Mouse (Mus musculus) embryonic facial prominence, embryonic 10.5 days (tissue): ENCODE measurements around the gene Mta2. TPM values are rescaled to one million over a fixed set of nuclear protein-coding genes. Genes with fewer than 3 reads are reported as not detected.
A peak's percentile ranks its signal among the peaks of the same experiment; 100 is the strongest.

Source experiments
- DNase-seq: peaks from one replicate; pipeline ENCODE4 v3.0.0-alpha.2; 2017; ENCODE audit warnings: low spot score
- H3K27ac ChIP-seq: fragments of 300-500 bp; sonication (generic); replicated peaks from 2 replicates; pipeline ENCODE4 v1.5.1; 2016; ENCODE audit warnings: mild to moderate bottlenecking
- H3K27me3 ChIP-seq: fragments of 300-500 bp; sonication (generic); replicated peaks from 2 replicates; pipeline ENCODE4 v1.6.1; 2016; ENCODE audit warnings: low read depth, mild to moderate bottlenecking; ENCODE audit not compliant: poor library complexity, severe bottlenecking
- H3K36me3 ChIP-seq: fragments of 300-500 bp; sonication (generic); replicated peaks from 2 replicates; pipeline ENCODE4 v1.6.1; 2016; ENCODE audit warnings: mild to moderate bottlenecking, moderate library complexity
- H3K4me1 ChIP-seq: fragments of 300-500 bp; sonication (generic); 2 replicates; pipeline ENCODE4 v1.6.1; 2016
- H3K4me3 ChIP-seq: fragments of 300-500 bp; sonication (generic); 2 replicates; pipeline ENCODE4 v1.5.1; 2016; ENCODE audit warnings: mild to moderate bottlenecking, moderate library complexity
- H3K9me3 ChIP-seq: fragments of 300-500 bp; sonication (generic); 2 replicates; pipeline ENCODE4 v1.6.1; 2016; ENCODE audit warnings: mild to moderate bottlenecking
- WGBS: fragments of 180-500 bp; shearing (Covaris S2); methylation state at CpG from one replicate; pipeline ENCODE4 v1.1.7; 2016; 5-methylcytosine and 5-hydroxymethylcytosine counted together
- polyA plus RNA-seq: library from polyadenylated mRNA; unstranded; fragments of >200 nt; fragmentation: Nextera tagmentation; extraction: Ambion mirVana; gene quantifications from 2 replicates; pipeline ENCODE4 v1.2.1, GENCODE M21; 2016

Gene Mta2
- polyA plus RNA-seq, 1 experiment from 2014 or later: 212 TPM

- Histone ChIP-seq H3K27me3 (no peaks in the 10 kb centered on the region), H3K36me3 (peaks cover 53% of the 10 kb centered on the region), H3K9me3 (no peaks in the 10 kb centered on the region), H3K4me3 (no peak overlapping the region), H3K27ac (no peak overlapping the region), H3K4me1 (peaks cover 30% of the 10 kb centered on the region)
- 77% methylated on average over 2 of the region's 2 CpGs for WGBS
- DNase-seq: no peak
These were observed 39.9 kb downstream of the Mta2 start for GRCm38 (mm10) chr19:8981450-8982168.

- Histone ChIP-seq H3K4me1 (peaks cover 32% of the 10 kb centered on the region), H3K27ac (no peak overlapping the region), H3K36me3 (peaks cover 43% of the 10 kb centered on the region), H3K9me3 (no peaks in the 10 kb centered on the region), H3K27me3 (peaks cover 4% of the 10 kb centered on the region), H3K4me3 (no peak overlapping the region)
- 63% methylated on average over 5 of the region's 5 CpGs for WGBS
- DNase-seq: no peak
These were observed 40.9 kb downstream of the Mta2 start for GRCm38 (mm10) chr19:8982303-8983149.

GRCm38 (mm10) chr19:8983150-8983650, 41.5 kb downstream of the Mta2 start:
- Histone ChIP-seq H3K4me3 (no peak overlapping the region), H3K27me3 (peaks cover 11% of the 10 kb centered on the region), H3K27ac (peak overlapping the region; percentile 71; the same call in 1 of the 2 replicates), H3K4me1 (peaks cover 39% of the 10 kb centered on the region), H3K9me3 (no peaks in the 10 kb centered on the region), H3K36me3 (peaks cover 37% of the 10 kb centered on the region)
- WGBS: 50% methylated on average over 4 of the region's 4 CpGs
- DNase-seq: no peak

- peaks cover 25% of the 10 kb centered on the region for H3K36me3 ChIP-seq
- 15% methylated on average over 7 of the region's 7 CpGs for WGBS
- peaks cover 50% of the 10 kb centered on the region for H3K4me1 ChIP-seq
- H3K4me3 ChIP-seq: peak overlapping the region; percentile 27; the same call in 1 of the 2 replicates
- no peaks in the 10 kb centered on the region for H3K9me3 ChIP-seq
- peaks cover 22% of the 10 kb centered on the region for H3K27me3 ChIP-seq
- peak overlapping the region; percentile 71 for H3K27ac ChIP-seq
- peak; percentile 77 for DNase-seq
These were observed 42.7 kb downstream of the Mta2 start for GRCm38 (mm10) chr19:8984255-8984868.

- 82% methylated on average over 5 of the region's 5 CpGs for WGBS
- H3K4me1 ChIP-seq: peaks cover 65% of the 10 kb centered on the region
- H3K27ac ChIP-seq: no peak overlapping the region
- H3K27me3 ChIP-seq: peaks cover 35% of the 10 kb centered on the region
- peaks cover 10% of the 10 kb centered on the region for H3K36me3 ChIP-seq
- H3K9me3 ChIP-seq: no peaks in the 10 kb centered on the region
- DNase-seq: no peak
- no peak overlapping the region for H3K4me3 ChIP-seq
These were observed 44.2 kb downstream of the Mta2 start for GRCm38 (mm10) chr19:8985891-8986290.

GRCm38 (mm10) chr19:8987816-8988215, 46.1 kb downstream of the Mta2 start:
- DNase-seq: no peak
- Histone ChIP-seq H3K9me3 (no peaks in the 10 kb centered on the region), H3K4me1 (peaks cover 79% of the 10 kb centered on the region), H3K27me3 (peaks cover 47% of the 10 kb centered on the region), H3K36me3 (no peaks in the 10 kb centered on the region), H3K27ac (peak overlapping the region; percentile 88; the same call in 1 of the 2 replicates), H3K4me3 (peak overlapping the region; percentile 79; the same call in 1 of the 2 replicates)
- WGBS: 38% methylated on average over 2 of the region's 2 CpGs

- Histone ChIP-seq H3K4me3 (peak overlapping the region; percentile 79), H3K36me3 (no peaks in the 10 kb centered on the region), H3K27ac (peak overlapping the region; percentile 88), H3K9me3 (no peaks in the 10 kb centered on the region), H3K27me3 (peaks cover 47% of the 10 kb centered on the region), H3K4me1 (peaks cover 79% of the 10 kb centered on the region)
- DNase-seq: peak; percentile 34
- WGBS: 10% methylated on average over 15 of the region's 15 CpGs
These were observed 46.8 kb downstream of the Mta2 start for GRCm38 (mm10) chr19:8988346-8989065.

- Histone ChIP-seq H3K4me1 (peaks cover 73% of the 10 kb centered on the region), H3K9me3 (no peaks in the 10 kb centered on the region), H3K36me3 (no peaks in the 10 kb centered on the region), H3K27me3 (peaks cover 47% of the 10 kb centered on the region), H3K4me3 (peak within 1 kb of the TSS; percentile 79), H3K27ac (peak within 1 kb of the TSS; percentile 88)
- 0% methylated on average over 42 of the region's 42 CpGs for WGBS
- peak; percentile 81 for DNase-seq
These were observed 47.4 kb downstream of the Mta2 start, which contains the start of gene Ahnak for GRCm38 (mm10) chr19:8989066-8989566. TSS of gene Ahnak (plus strand) at chr19:8989284.

- Histone ChIP-seq H3K4me1 (peaks cover 67% of the 10 kb centered on the region), H3K9me3 (no peaks in the 10 kb centered on the region), H3K4me3 (peak overlapping the region; percentile 79), H3K36me3 (no peaks in the 10 kb centered on the region), H3K27ac (peak overlapping the region; percentile 88), H3K27me3 (peaks cover 47% of the 10 kb centered on the region)
- under 1% methylated on average over 53 of the region's 53 CpGs for WGBS
- peak; percentile 91 for DNase-seq
These were observed 48.1 kb downstream of the Mta2 start for GRCm38 (mm10) chr19:8989567-8990431.

GRCm38 (mm10) chr19:8990432-8991102, 48.9 kb downstream of the Mta2 start:
- Histone ChIP-seq H3K4me1 (peaks cover 62% of the 10 kb centered on the region), H3K27me3 (peaks cover 47% of the 10 kb centered on the region), H3K36me3 (no peaks in the 10 kb centered on the region), H3K4me3 (peak overlapping the region; percentile 79), H3K27ac (peak overlapping the region; percentile 88), H3K9me3 (no peaks in the 10 kb centered on the region)
- 16% methylated on average over 15 of the region's 15 CpGs for WGBS
- DNase-seq: no peak
